Mouse (Mus musculus) skeletal muscle tissue, adult 2 months (tissue): ENCODE measurements around the gene Ccdc126.

Source experiments
- DNase-seq: peaks from one replicate; pipeline ENCODE4 v3.0.0-alpha.2; 2012; ENCODE audit warnings: low read depth, low spot score

Ccdc126 gene

GRCm38 (mm10) chr6:49343737-49344469 lies 24.8 kb downstream of the Ccdc126 start:
- DNase-seq: no peak

- DNase-seq: peak; percentile 8
Observed at GRCm38 (mm10) chr6:49349826-49350225, 30.8 kb downstream of the Ccdc126 start.

GRCm38 (mm10) chr6:49354613-49355012 lies 35.5 kb downstream of the Ccdc126 start:
- DNase-seq: no peak

GRCm38 (mm10) chr6:49355171-49355570 lies 36.1 kb downstream of the Ccdc126 start:
- DNase-seq: no peak

- DNase-seq: no peak
Observed at GRCm38 (mm10) chr6:49360420-49360819, 41.3 kb downstream of the Ccdc126 start.

GRCm38 (mm10) chr6:49367159-49368054 lies 48.3 kb downstream of the Ccdc126 start, which contains the start of gene Fam221a:
Gene Fam221a, plus strand, starts transcription at chr6:49367739.
- DNase-seq: peak; percentile 85

- no peak for DNase-seq
Observed at GRCm38 (mm10) chr6:49368212-49368611, 49.1 kb downstream of the Ccdc126 start.

GRCm38 (mm10) chr6:49372705-49373104 lies 53.6 kb downstream of the Ccdc126 start:
- no peak for DNase-seq

- no peak for DNase-seq
Observed at GRCm38 (mm10) chr6:49373943-49374342, 54.9 kb downstream of the Ccdc126 start.

- no peak for DNase-seq
Observed at GRCm38 (mm10) chr6:49378328-49378727, 59.3 kb downstream of the Ccdc126 start.
